Mouse (Mus musculus): ENCODE measurements around the gene Alkbh2.

GRCm38 (mm10) chr5:114163117-114163696 lies 35.2 kb upstream of the Alkbh2 start:
- no peak for TF ChIP-seq CTCF (IDR thresholded peaks at IDR 0.05; ENCODE audit: control insufficient read depth, insufficient read depth, insufficient read length)
- no peak for TF ChIP-seq MYOG (IDR thresholded peaks at IDR 0.05; ENCODE audit: control insufficient read depth, extremely low read depth, insufficient read length)
- no peak for TF ChIP-seq MYOD1 (IDR thresholded peaks at IDR 0.05; ENCODE audit: control insufficient read depth, insufficient read length, low read depth)
- no peak for TF ChIP-seq FOSL1 (IDR thresholded peaks at IDR 0.05; ENCODE audit: insufficient read depth, low read length, poor library complexity, severe bottlenecking)
- TF ChIP-seq USF1 (IDR thresholded peaks at IDR 0.05; ENCODE audit: low read depth) = no peak
